Mouse (Mus musculus): Measurements from ENCODE around the gene Hdac9. TPM values are rescaled to one million over a fixed set of nuclear protein-coding genes. Genes with fewer than 3 reads are reported as not detected.
A peak's percentile ranks its signal among the peaks of the same experiment; 100 is the strongest.

Gene Hdac9
- total and polyA plus RNA-seq, 2 experiments from 2014 or later = 9.9 to 15.6 TPM

DNA sequence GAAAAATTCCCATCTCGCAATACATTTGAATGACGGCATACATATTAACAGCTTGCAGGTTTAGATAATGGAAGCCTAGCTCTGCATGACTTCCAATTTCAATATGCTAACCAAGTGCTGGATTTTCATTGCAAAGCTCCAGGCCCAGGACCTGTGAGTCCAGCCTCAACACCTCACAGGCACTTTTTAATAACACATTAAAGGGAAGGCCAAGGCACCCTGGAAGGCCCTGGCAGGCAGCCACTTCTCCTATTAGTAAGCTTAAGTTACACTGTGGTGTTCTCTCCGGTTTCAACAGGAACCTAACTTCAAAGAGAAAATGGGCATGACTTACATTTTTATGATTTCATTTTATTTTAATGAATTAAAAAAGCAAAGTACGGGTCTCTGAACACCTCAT, 233.5 kb downstream of the Hdac9 start:
- Histone ChIP-seq H3K9me3 (ENCODE audit: low read length) (no peaks in the 10 kb centered on the region), H3K4me3 (ENCODE audit: low read depth, low read length) (no peak overlapping the region), H3K4me1 (ENCODE audit: insufficient read depth, low read length) (no peaks in the 10 kb centered on the region), H3K4me2 (ENCODE audit: low read depth, low read length, poor library complexity, severe bottlenecking) (no peak overlapping the region), H3K27ac (ENCODE audit: low read depth, low read length) (no peak overlapping the region), H3K36me3 (ENCODE audit: insufficient read depth, low read length) (no peaks in the 10 kb centered on the region), H3K27me3 (ENCODE audit: insufficient read depth, low read length) (no peaks in the 10 kb centered on the region), H3K9ac (replicated peaks; ENCODE audit: low read length, poor library complexity, severe bottlenecking) (no peak overlapping the region)
- peak; percentile 12 for DNase-seq (ENCODE audit: low spot score)
- WGBS = 38% methylated on average over 4 of the region's 4 CpGs
- no peak for TF ChIP-seq CTCF (IDR thresholded peaks at IDR 0.05)
- ATAC-seq (ENCODE audit: low FRiP score) = 0 out of 2 replicates have a peak, but pooled peaks have one; percentile 41

DNA sequence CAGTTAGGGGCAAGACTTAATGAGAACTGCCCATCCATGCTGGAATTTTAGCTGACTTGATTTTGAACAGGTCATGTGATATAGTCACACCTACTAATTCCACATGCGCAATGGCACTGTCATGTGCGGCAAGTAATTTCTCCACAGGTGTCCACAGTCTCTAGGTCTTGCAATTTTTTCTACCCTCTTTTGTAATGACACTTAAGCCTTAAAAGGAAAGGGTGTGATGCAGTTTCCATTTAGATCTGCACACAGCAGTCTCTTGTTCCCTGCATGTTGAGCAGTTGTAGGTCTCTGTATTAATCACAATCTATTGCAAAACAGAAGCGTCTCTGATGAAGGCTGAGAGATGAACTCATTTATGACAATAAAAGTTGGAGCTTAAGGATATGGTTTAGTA, 234.2 kb downstream of the Hdac9 start:
- H3K27ac ChIP-seq (ENCODE audit: low read depth, low read length) = no peak overlapping the region
- TF ChIP-seq CTCF (IDR thresholded peaks at IDR 0.05) = no peak
- no peaks in the 10 kb centered on the region for H3K9me3 ChIP-seq (ENCODE audit: low read length)
- ATAC-seq (ENCODE audit: low FRiP score) (no peak), DNase-seq (ENCODE audit: low spot score) (no peak)
- no peak overlapping the region for H3K4me3 ChIP-seq (ENCODE audit: low read depth, low read length)
- no peaks in the 10 kb centered on the region for H3K27me3 ChIP-seq (ENCODE audit: insufficient read depth, low read length)
- no peaks in the 10 kb centered on the region for H3K36me3 ChIP-seq (ENCODE audit: insufficient read depth, low read length)
- WGBS = 85% methylated on average over 3 of the region's 3 CpGs
- no peak overlapping the region for H3K9ac ChIP-seq (replicated peaks; ENCODE audit: low read length, poor library complexity, severe bottlenecking)
- H3K4me1 ChIP-seq (ENCODE audit: insufficient read depth, low read length) = no peaks in the 10 kb centered on the region
- no peak overlapping the region for H3K4me2 ChIP-seq (ENCODE audit: low read depth, low read length, poor library complexity, severe bottlenecking)

DNA sequence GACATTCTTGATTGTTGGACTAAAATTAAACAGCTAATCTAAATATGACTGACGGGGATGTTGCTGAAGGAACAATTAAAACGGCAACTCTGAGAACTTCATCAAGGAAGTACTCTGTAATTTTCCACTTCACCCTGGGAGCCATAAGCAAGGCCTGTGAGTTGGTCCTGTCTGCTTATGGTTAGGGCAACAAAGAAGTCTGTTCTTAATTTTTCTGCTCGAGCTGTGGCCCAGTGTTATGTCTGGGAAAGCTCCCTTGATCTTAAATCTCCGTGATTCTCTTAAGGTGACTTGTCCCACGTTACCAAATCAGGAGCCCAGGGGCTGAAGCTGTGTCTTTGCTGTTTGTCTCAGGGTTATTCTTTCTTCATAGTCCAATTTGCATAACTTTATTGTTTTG, 236.3 kb downstream of the Hdac9 start:
- Histone ChIP-seq H3K36me3 (ENCODE audit: insufficient read depth, low read length) (no peaks in the 10 kb centered on the region), H3K27me3 (ENCODE audit: insufficient read depth, low read length) (no peaks in the 10 kb centered on the region), H3K27ac (ENCODE audit: low read depth, low read length) (no peak overlapping the region), H3K4me2 (ENCODE audit: low read depth, low read length, poor library complexity, severe bottlenecking) (no peak overlapping the region), H3K9me3 (ENCODE audit: low read length) (no peaks in the 10 kb centered on the region), H3K9ac (replicated peaks; ENCODE audit: low read length, poor library complexity, severe bottlenecking) (no peak overlapping the region), H3K4me3 (ENCODE audit: low read depth, low read length) (no peak overlapping the region), H3K4me1 (ENCODE audit: insufficient read depth, low read length) (no peaks in the 10 kb centered on the region)
- WGBS = 35% methylated on average over 5 of the region's 5 CpGs
- DNase-seq (ENCODE audit: low spot score) (no peak), ATAC-seq (ENCODE audit: low FRiP score) (no peak)
- no peak for TF ChIP-seq CTCF (IDR thresholded peaks at IDR 0.05)

DNA sequence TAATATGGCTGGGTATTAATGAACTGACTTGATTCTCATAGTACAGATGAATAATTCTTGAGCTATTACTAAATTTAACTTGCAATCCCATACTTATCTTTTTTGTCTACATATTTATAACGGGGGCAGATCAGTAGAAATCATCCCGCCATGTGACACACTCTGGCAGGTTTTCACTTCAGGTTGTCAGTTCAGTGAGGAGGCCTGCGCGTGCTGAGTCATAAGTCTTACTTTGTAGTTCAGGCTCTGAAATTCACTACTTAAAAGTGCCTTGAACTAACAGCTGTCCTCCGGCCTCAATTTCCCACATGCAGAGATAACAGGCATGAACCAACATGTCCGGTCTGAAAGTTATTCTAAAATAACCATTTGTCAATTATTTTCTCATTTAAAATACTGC, 239.8 kb downstream of the Hdac9 start:
- H3K4me2 ChIP-seq (ENCODE audit: low read depth, low read length, poor library complexity, severe bottlenecking) = no peak overlapping the region
- H3K9me3 ChIP-seq (ENCODE audit: low read length) = no peaks in the 10 kb centered on the region
- DNase-seq (ENCODE audit: low spot score) = no peak
- H3K4me3 ChIP-seq (ENCODE audit: low read depth, low read length) = no peak overlapping the region
- H3K27ac ChIP-seq (ENCODE audit: low read depth, low read length) = no peak overlapping the region
- 72% methylated on average over 6 of the region's 6 CpGs for WGBS
- H3K4me1 ChIP-seq (ENCODE audit: insufficient read depth, low read length) = no peaks in the 10 kb centered on the region
- no peaks in the 10 kb centered on the region for H3K27me3 ChIP-seq (ENCODE audit: insufficient read depth, low read length)
- no peak for ATAC-seq (ENCODE audit: low FRiP score)
- no peak overlapping the region for H3K9ac ChIP-seq (replicated peaks; ENCODE audit: low read length, poor library complexity, severe bottlenecking)
- no peak for TF ChIP-seq CTCF (IDR thresholded peaks at IDR 0.05)
- H3K36me3 ChIP-seq (ENCODE audit: insufficient read depth, low read length) = no peaks in the 10 kb centered on the region

DNA sequence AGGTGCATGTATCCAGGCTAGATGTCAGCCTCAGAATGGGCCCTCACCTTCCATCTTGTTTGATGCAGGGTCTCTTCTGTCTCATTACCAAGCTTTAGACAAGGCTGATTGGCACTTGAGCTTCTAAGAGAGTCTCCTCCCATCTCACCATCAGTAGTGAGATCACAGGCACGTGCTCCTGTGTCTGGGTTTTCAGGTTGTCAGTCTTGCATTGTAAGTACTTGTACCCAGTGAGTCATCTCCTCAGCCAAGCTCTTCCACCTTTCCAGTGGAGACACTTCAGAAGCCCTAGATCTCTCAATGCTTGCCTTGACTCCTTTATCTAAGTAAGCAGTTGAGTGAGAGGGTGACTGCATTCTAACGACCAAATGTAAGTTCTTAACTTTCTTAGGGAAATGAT, 242.7 kb downstream of the Hdac9 start:
- Histone ChIP-seq H3K4me1 (ENCODE audit: insufficient read depth, low read length) (no peaks in the 10 kb centered on the region), H3K9me3 (ENCODE audit: low read length) (no peaks in the 10 kb centered on the region), H3K36me3 (ENCODE audit: insufficient read depth, low read length) (no peaks in the 10 kb centered on the region), H3K9ac (replicated peaks; ENCODE audit: low read length, poor library complexity, severe bottlenecking) (no peak overlapping the region), H3K27me3 (ENCODE audit: insufficient read depth, low read length) (no peaks in the 10 kb centered on the region), H3K27ac (ENCODE audit: low read depth, low read length) (no peak overlapping the region), H3K4me2 (ENCODE audit: low read depth, low read length, poor library complexity, severe bottlenecking) (no peak overlapping the region), H3K4me3 (ENCODE audit: low read depth, low read length) (no peak overlapping the region)
- TF ChIP-seq CTCF (IDR thresholded peaks at IDR 0.05) = no peak
- WGBS = 70% methylated on average over 2 of the region's 2 CpGs
- no peak for DNase-seq (ENCODE audit: low spot score)
- ATAC-seq (ENCODE audit: low FRiP score) = no peak

DNA sequence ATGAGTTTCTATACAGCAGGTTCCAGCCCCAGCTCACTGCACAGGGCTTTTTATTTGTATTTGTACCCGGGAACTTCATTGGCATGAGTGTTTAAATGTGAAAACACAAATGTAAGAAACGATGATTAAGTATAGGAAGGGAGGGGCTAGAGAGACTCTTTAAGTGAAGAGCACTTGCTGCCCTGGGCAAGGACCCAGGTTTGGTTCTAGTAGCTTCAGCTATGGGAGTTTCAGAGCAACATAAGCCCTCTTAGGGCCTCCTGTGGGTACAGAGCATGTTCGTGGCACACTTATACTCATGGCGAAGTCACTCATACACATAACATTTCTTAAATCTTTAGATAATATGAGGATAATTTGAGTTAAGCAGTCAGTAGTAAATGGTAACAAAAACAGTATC, 243.4 kb downstream of the Hdac9 start:
- ATAC-seq (ENCODE audit: low FRiP score) (no peak), DNase-seq (ENCODE audit: low spot score) (no peak)
- Histone ChIP-seq H3K4me2 (ENCODE audit: low read depth, low read length, poor library complexity, severe bottlenecking) (no peak overlapping the region), H3K4me1 (ENCODE audit: insufficient read depth, low read length) (no peaks in the 10 kb centered on the region), H3K36me3 (ENCODE audit: insufficient read depth, low read length) (no peaks in the 10 kb centered on the region), H3K9me3 (ENCODE audit: low read length) (no peaks in the 10 kb centered on the region), H3K27me3 (ENCODE audit: insufficient read depth, low read length) (no peaks in the 10 kb centered on the region), H3K9ac (replicated peaks; ENCODE audit: low read length, poor library complexity, severe bottlenecking) (no peak overlapping the region), H3K4me3 (ENCODE audit: low read depth, low read length) (no peak overlapping the region), H3K27ac (ENCODE audit: low read depth, low read length) (no peak overlapping the region)
- no peak for TF ChIP-seq CTCF (IDR thresholded peaks at IDR 0.05)
- WGBS = 90% methylated on average over 4 of the region's 4 CpGs

Measured in midbrain, postnatal 0 days (tissue).